Mouse (Mus musculus): ENCODE measurements around the gene Synj2. TPM values are rescaled to one million over a fixed set of nuclear protein-coding genes. Genes with fewer than 3 reads are reported as not detected.
A peak's percentile ranks its signal among the peaks of the same experiment; 100 is the strongest.

Gene Synj2
- polyA plus RNA-seq, 1 experiment = 7.6 TPM

GRCm38 (mm10) chr17:5952455-5952854 lies 11.4 kb downstream of the Synj2 start:
- TF ChIP-seq POLR2A (IDR thresholded peaks at IDR 0.05; ENCODE audit: insufficient read depth, low read length) (no peak), CTCF (IDR thresholded peaks at IDR 0.05; ENCODE audit: low read depth, low read length) (no peak), EP300 (IDR thresholded peaks at IDR 0.05; ENCODE audit: insufficient read depth, low read depth, low read length) (no peak)
- H3K9ac ChIP-seq (ENCODE audit: low read depth, poor library complexity, severe bottlenecking) = no peak overlapping the region
- no peaks in the 10 kb centered on the region for H3K36me3 ChIP-seq (ENCODE audit: control insufficient read depth, insufficient read depth, low read length, poor library complexity, severe bottlenecking)
- H3K27me3 ChIP-seq (ENCODE audit: control insufficient read depth, insufficient read depth, low read length, poor library complexity, severe bottlenecking) = no peaks in the 10 kb centered on the region
- no peaks in the 10 kb centered on the region for H3K9me3 ChIP-seq (replicated peaks; ENCODE audit: control insufficient read depth, insufficient read depth, low read length, poor library complexity, severe bottlenecking)
- no peak overlapping the region for H3K4me3 ChIP-seq (ENCODE audit: low read depth, low read length)
- no peaks in the 10 kb centered on the region for H3K4me1 ChIP-seq (ENCODE audit: control insufficient read depth, insufficient read depth, low read length)
- H3K27ac ChIP-seq (ENCODE audit: insufficient read depth, low read length) = no peak overlapping the region

DNA sequence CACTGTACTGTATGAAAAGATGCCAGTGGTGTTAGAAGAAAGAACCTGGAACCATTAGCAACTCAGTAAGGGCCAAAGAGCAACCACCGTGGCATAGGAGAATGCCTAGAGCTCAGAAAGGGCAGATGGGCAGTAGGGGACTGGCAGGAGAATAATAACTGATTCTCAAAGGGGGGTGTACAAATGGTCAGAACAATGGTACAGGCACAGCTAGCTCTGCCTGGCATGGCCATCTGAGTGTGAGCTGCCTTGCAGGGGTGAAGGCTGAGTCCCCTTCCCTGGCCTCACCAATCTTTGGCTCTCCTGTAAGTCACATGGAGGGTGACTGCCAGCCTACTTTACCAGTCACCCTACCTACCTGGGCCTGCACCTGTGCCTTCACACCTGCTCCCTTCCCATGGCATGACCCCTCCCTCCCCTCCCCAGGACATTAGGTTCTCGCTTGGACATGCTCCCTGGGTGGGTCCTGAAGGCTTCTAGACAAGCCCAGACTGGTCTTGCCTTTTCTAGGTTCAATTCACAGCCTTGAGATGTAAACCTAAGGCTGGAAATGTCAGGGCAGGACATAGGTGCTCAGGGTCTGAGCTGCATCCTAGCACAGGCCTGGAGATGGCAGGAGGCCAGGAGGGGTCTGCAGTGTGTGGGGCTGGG lies 15.4 kb downstream of the Synj2 start:
- Histone ChIP-seq H3K4me1 (ENCODE audit: control insufficient read depth, insufficient read depth, low read length) (peaks cover 5% of the 10 kb centered on the region), H3K9ac (ENCODE audit: low read depth, poor library complexity, severe bottlenecking) (no peak overlapping the region), H3K9me3 (replicated peaks; ENCODE audit: control insufficient read depth, insufficient read depth, low read length, poor library complexity, severe bottlenecking) (no peaks in the 10 kb centered on the region), H3K4me3 (ENCODE audit: low read depth, low read length) (no peak overlapping the region), H3K27ac (ENCODE audit: insufficient read depth, low read length) (no peak overlapping the region), H3K27me3 (ENCODE audit: control insufficient read depth, insufficient read depth, low read length, poor library complexity, severe bottlenecking) (no peaks in the 10 kb centered on the region), H3K36me3 (ENCODE audit: control insufficient read depth, insufficient read depth, low read length, poor library complexity, severe bottlenecking) (no peaks in the 10 kb centered on the region)
- TF ChIP-seq EP300 (IDR thresholded peaks at IDR 0.05; ENCODE audit: insufficient read depth, low read depth, low read length) (no peak), POLR2A (IDR thresholded peaks at IDR 0.05; ENCODE audit: insufficient read depth, low read length) (no peak), CTCF (IDR thresholded peaks at IDR 0.05; ENCODE audit: low read depth, low read length) (no peak)

DNA sequence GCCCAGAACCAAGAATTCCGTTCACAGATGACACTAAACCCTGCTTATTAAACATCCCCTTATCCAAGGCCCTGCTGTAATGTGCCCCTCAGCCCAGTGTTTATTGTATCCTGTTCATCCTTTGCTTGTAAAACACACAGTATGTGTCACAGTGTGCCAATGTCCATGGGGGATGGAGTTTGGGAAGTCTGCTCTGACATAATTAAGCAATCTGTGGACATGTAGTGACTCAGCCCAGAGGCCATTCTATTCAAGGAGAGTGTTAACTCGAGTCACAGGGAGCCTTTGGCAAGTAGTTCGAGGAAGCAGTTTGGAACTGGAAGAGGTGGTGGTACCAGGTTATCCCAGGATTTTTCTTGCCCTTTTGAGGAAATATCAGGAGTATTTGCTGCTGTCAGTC lies 16.0 kb downstream of the Synj2 start:
- no peak overlapping the region for H3K4me3 ChIP-seq (ENCODE audit: low read depth, low read length)
- no peaks in the 10 kb centered on the region for H3K27me3 ChIP-seq (ENCODE audit: control insufficient read depth, insufficient read depth, low read length, poor library complexity, severe bottlenecking)
- H3K36me3 ChIP-seq (ENCODE audit: control insufficient read depth, insufficient read depth, low read length, poor library complexity, severe bottlenecking) = no peaks in the 10 kb centered on the region
- TF ChIP-seq EP300 (IDR thresholded peaks at IDR 0.05; ENCODE audit: insufficient read depth, low read depth, low read length) (no peak), POLR2A (IDR thresholded peaks at IDR 0.05; ENCODE audit: insufficient read depth, low read length) (no peak), CTCF (IDR thresholded peaks at IDR 0.05; ENCODE audit: low read depth, low read length) (no peak)
- no peak overlapping the region for H3K9ac ChIP-seq (ENCODE audit: low read depth, poor library complexity, severe bottlenecking)
- no peaks in the 10 kb centered on the region for H3K9me3 ChIP-seq (replicated peaks; ENCODE audit: control insufficient read depth, insufficient read depth, low read length, poor library complexity, severe bottlenecking)
- no peak overlapping the region for H3K27ac ChIP-seq (ENCODE audit: insufficient read depth, low read length)
- peaks cover 5% of the 10 kb centered on the region for H3K4me1 ChIP-seq (ENCODE audit: control insufficient read depth, insufficient read depth, low read length)

- Histone ChIP-seq H3K4me1 (ENCODE audit: control insufficient read depth, insufficient read depth, low read length) (peaks cover 5% of the 10 kb centered on the region), H3K27ac (ENCODE audit: insufficient read depth, low read length) (no peak overlapping the region), H3K4me3 (ENCODE audit: low read depth, low read length) (no peak overlapping the region), H3K9ac (ENCODE audit: low read depth, poor library complexity, severe bottlenecking) (no peak overlapping the region), H3K36me3 (ENCODE audit: control insufficient read depth, insufficient read depth, low read length, poor library complexity, severe bottlenecking) (no peaks in the 10 kb centered on the region), H3K27me3 (ENCODE audit: control insufficient read depth, insufficient read depth, low read length, poor library complexity, severe bottlenecking) (no peaks in the 10 kb centered on the region), H3K9me3 (replicated peaks; ENCODE audit: control insufficient read depth, insufficient read depth, low read length, poor library complexity, severe bottlenecking) (no peaks in the 10 kb centered on the region)
- TF ChIP-seq EP300 (IDR thresholded peaks at IDR 0.05; ENCODE audit: insufficient read depth, low read depth, low read length) = no peak
- no peak for TF ChIP-seq POLR2A (IDR thresholded peaks at IDR 0.05; ENCODE audit: insufficient read depth, low read length)
- TF ChIP-seq CTCF (IDR thresholded peaks at IDR 0.05; ENCODE audit: low read depth, low read length) = no peak
These were observed 17.1 kb downstream of the Synj2 start for GRCm38 (mm10) chr17:5958229-5958628.

DNA sequence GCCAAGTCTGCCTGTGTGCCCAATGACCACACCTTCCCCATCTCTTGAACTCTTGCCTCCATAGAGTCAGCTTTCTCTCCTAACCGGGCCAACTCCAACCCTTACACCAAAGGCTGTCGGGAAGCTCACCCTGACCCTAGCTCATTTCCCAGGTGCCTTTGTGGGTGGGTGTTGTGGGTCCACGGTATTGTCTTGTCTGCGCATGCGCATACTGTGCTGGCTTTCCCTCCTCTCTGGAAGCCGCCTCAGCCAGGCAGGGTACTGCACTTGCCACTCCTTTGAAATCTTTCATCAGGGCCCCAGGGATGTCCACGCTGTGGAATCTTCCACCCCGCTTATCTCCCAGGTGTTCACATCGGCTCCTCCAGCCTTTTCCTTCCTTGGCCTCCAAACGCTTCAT lies 17.6 kb downstream of the Synj2 start:
- H3K27ac ChIP-seq (ENCODE audit: insufficient read depth, low read length) = no peak overlapping the region
- H3K9ac ChIP-seq (ENCODE audit: low read depth, poor library complexity, severe bottlenecking) = no peak overlapping the region

DNA sequence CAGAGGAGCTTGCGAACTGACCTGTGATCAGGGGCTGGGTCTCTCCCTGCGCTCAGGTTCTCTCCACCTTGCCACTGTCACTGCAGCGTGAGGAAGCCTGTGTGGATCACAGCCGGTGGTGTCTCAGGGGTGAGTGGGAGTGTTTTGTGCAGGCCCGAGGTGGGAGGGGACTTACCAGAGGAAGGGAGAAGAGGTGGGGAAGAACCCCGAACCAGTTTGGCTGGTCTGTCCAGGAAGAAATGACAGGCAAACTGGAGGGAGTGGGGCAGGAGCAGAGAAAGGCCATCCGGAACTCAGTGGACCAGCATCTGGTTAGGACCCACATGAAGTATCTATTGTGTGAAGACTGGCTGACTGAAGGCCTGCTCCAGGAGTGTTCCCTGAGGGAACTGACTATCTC lies 18.0 kb downstream of the Synj2 start:
- Histone ChIP-seq H3K9ac (ENCODE audit: low read depth, poor library complexity, severe bottlenecking) (no peak overlapping the region), H3K27ac (ENCODE audit: insufficient read depth, low read length) (no peak overlapping the region), H3K4me3 (ENCODE audit: low read depth, low read length) (peak overlapping the region; percentile 35), H3K9me3 (replicated peaks; ENCODE audit: control insufficient read depth, insufficient read depth, low read length, poor library complexity, severe bottlenecking) (no peaks in the 10 kb centered on the region), H3K36me3 (ENCODE audit: control insufficient read depth, insufficient read depth, low read length, poor library complexity, severe bottlenecking) (no peaks in the 10 kb centered on the region), H3K27me3 (ENCODE audit: control insufficient read depth, insufficient read depth, low read length, poor library complexity, severe bottlenecking) (no peaks in the 10 kb centered on the region), H3K4me1 (ENCODE audit: control insufficient read depth, insufficient read depth, low read length) (peaks cover 5% of the 10 kb centered on the region)
- TF ChIP-seq POLR2A (IDR thresholded peaks at IDR 0.05; ENCODE audit: insufficient read depth, low read length) (no peak), CTCF (IDR thresholded peaks at IDR 0.05; ENCODE audit: low read depth, low read length) (no peak), EP300 (IDR thresholded peaks at IDR 0.05; ENCODE audit: insufficient read depth, low read depth, low read length) (no peak)

More for the DNA sequence above, 17.6 kb downstream of the Synj2 start:
- TF ChIP-seq EP300 (IDR thresholded peaks at IDR 0.05; ENCODE audit: insufficient read depth, low read depth, low read length) (no peak), CTCF (IDR thresholded peaks at IDR 0.05; ENCODE audit: low read depth, low read length) (no peak), POLR2A (IDR thresholded peaks at IDR 0.05; ENCODE audit: insufficient read depth, low read length) (no peak)
- peak overlapping the region; percentile 35 for H3K4me3 ChIP-seq (ENCODE audit: low read depth, low read length)
- H3K9me3 ChIP-seq (replicated peaks; ENCODE audit: control insufficient read depth, insufficient read depth, low read length, poor library complexity, severe bottlenecking) = no peaks in the 10 kb centered on the region
- H3K4me1 ChIP-seq (ENCODE audit: control insufficient read depth, insufficient read depth, low read length) = peaks cover 5% of the 10 kb centered on the region
- no peaks in the 10 kb centered on the region for H3K36me3 ChIP-seq (ENCODE audit: control insufficient read depth, insufficient read depth, low read length, poor library complexity, severe bottlenecking)
- H3K27me3 ChIP-seq (ENCODE audit: control insufficient read depth, insufficient read depth, low read length, poor library complexity, severe bottlenecking) = no peaks in the 10 kb centered on the region
